Mouse (Mus musculus) hindbrain, embryonic 10.5 days (tissue): ENCODE data around the gene Bfar. TPM values are rescaled to one million over a fixed set of nuclear protein-coding genes. Genes with fewer than 3 reads are reported as not detected.

ENCODE experiments used
- polyA plus RNA-seq: library from polyadenylated mRNA; unstranded; fragments of >200 nt; fragmentation: Nextera tagmentation; extraction: Ambion mirVana; gene quantifications from 2 replicates; pipeline ENCODE4 v1.2.1, GENCODE M21; 2016

The Bfar gene
- polyA plus RNA-seq, 1 experiment from 2014 or later, result 34.1 TPM

Other genes starting within 250 kb of the Bfar start
- 41.2 and 48.3 TPM in 2 replicates for gene Parn, start 3.7 kb upstream of the Bfar start, polyA plus RNA-seq
- 8.7 and 10.0 TPM in 2 replicates for gene 3110001I22Rik, start 71 bp downstream of the Bfar start, polyA plus RNA-seq
- gene Pla2g10, start 59.1 kb downstream of the Bfar start, polyA plus RNA-seq, result 0.27 and 0.51 TPM in 2 replicates
- 96.5 and 104 TPM in 2 replicates for gene Rrn3, start 108.8 kb downstream of the Bfar start, polyA plus RNA-seq
- gene Ntan1, start 147.0 kb downstream of the Bfar start, polyA plus RNA-seq, result 137 and 169 TPM in 2 replicates
- gene Pdxdc1, start 231.3 kb downstream of the Bfar start, polyA plus RNA-seq, result 68.7 and 71.7 TPM in 2 replicates
- gene Mpv17l, start 231.3 kb downstream of the Bfar start, polyA plus RNA-seq, result 3.3 and 4.6 TPM in 2 replicates